Mouse (Mus musculus): Measurements from ENCODE around the gene Bicra.

The Bicra gene

DNA sequence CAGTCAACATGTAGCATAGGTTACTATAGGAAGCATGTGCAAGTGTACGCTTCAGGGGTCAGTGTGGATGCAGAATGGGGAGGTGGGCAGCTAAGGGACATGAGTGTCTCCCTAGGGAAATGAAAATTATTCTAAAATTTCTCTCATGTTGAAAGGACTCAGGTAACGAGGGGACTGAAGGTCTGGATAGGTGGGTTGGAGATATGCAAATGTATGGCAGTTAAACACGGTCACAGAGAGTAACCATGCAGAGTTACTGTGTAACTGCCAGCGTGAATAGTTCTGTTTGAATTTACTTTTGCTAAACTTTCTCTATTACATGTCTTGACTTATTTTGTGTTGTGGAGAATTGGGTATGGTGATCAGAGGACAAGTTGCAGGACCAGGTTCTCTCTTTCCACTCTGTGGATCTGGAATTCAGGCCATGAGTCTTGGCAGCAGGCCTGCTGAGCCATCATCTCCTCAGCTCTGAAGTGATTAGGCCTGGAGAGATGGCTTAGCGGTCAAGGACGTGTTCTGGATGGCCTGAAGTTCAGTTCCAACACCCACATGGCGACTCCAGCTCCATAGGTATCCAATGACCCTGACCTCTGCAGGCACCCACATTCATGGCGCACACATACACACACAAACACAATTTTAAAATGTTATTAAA, 33.1 kb downstream of the Bicra start:
- DNase-seq (ENCODE audit: low read depth, low spot score) = peak; percentile 77

DNA sequence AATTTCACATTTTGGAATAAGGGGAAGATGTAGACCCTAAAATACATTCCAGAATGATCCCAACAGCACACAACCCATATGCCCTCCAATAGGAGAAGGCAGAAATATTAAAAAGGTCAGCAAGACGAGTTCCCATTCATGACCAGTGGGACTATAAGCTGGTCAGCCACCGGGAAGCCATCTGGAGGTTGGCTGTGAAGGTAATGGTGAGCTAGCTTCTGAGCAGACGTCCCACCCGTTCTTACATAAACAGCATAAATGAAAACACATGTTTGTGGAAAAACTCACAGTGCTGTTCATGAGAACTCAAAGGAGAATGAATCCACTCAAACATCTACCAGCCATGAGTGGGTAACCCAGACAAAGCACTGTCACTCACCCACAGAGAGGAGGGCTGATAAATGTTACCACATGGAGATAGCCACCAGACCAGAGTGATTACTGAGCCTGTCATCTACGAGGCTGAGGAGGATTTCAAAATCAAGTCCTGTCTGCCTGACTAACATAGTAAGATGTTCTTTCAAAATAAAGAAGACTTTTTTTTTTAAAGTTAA, 33.9 kb downstream of the Bicra start:
- peak; percentile 59 for DNase-seq (ENCODE audit: low read depth, low spot score)

DNA sequence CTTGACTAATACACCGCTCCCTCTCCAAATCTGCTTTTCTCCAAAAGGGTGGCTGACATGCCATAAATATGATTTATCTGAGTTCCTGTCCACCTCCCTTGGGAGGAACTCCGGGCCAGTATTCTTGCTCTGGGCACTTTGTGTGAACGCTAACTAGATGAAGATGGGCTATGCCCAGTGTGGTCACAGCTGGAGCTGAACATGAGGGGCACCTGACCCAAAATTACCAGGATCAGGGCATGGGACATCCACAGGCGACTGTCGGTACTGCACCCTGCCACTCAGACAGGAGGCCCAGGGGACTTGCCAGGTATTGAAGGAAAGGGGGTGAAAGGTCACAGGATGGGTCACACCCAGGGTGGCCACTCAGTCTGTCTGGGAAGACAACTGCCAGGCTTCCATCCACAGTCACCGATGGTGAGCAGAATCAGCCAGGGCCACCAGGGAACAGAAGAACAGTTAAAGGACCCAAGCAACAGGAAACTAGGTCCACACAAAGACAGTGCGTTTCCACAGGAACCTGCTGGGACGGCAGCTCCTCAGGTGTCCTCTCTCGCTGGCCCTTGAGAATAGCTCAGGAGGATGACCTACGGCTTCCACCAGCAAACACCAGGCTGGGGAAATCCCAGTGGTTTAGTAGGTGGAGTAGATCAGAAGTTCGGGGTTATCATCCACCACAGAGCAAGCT, 35.0 kb downstream of the Bicra start:
- DNase-seq (ENCODE audit: low read depth, low spot score) = no peak

DNA sequence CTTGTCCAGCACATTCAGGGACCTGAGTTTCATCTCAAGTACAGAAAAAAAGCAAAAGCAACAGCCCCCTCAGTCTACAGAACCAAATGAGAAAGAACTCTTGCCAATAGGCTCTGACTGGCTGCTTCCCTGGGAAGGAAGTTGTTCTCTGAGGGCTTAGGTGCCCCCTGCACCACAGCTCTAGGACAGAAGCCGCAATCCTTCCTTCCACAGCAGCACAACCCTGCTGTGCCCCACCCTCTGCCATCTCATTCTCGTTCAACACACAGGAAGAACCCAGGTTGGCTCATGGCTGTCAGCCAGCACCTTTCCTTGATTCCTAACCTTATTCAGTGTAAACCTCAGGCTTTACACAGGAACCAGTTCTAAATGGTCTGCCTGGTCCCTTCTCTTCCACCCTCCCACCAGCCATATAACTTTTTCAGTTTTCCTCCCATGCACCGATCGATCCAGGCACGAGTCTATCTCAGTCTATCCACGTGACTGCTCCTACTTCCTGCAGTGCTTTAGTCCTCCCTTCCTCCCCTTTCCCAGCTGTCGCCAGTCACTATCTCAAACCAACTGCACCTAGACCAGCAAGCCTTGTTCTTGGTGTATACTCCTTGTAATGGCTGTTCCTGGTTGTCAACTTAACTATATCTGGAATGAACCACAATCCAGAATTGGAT, 36.2 kb downstream of the Bicra start:
- DNase-seq (ENCODE audit: low read depth, low spot score) = peak; percentile 45

- DNase-seq (ENCODE audit: low read depth, low spot score) = no peak
Measured at GRCm38 (mm10) chr7:16010649-16011048, 37.1 kb downstream of the Bicra start.

DNA sequence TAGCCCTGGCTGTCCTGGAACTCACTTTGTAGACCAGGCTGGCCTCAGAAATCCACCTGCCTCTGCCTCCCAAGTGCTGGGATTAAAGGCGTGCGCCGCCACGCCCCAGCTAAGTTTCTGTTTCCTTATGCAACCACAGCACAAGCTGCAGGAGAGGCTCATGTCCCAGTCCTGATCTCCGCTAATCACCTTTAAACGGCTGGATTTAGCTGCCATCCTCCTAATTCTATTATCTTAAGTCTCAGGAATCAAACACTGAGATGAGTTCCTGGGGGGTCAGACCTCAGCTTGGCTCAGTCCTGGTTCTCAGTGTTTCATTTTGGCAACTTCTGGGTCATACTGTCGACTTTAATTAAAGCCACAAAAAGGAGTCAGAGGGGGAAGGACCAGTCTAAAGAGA, 38.1 kb downstream of the Bicra start:
- no peak for DNase-seq (ENCODE audit: low read depth, low spot score)

- DNase-seq (ENCODE audit: low read depth, low spot score) = no peak
Measured at GRCm38 (mm10) chr7:16005020-16005419, 42.7 kb downstream of the Bicra start.

- peak; percentile 69 for DNase-seq (ENCODE audit: low read depth, low spot score)
Measured at GRCm38 (mm10) chr7:16004177-16004856, 43.4 kb downstream of the Bicra start.

GRCm38 (mm10) chr7:16003032-16003431, 44.7 kb downstream of the Bicra start:
- DNase-seq (ENCODE audit: low read depth, low spot score) = peak; percentile 44

- DNase-seq (ENCODE audit: low read depth, low spot score) = peak; percentile 90
Measured at GRCm38 (mm10) chr7:16002171-16002570, 45.5 kb downstream of the Bicra start.

DNA sequence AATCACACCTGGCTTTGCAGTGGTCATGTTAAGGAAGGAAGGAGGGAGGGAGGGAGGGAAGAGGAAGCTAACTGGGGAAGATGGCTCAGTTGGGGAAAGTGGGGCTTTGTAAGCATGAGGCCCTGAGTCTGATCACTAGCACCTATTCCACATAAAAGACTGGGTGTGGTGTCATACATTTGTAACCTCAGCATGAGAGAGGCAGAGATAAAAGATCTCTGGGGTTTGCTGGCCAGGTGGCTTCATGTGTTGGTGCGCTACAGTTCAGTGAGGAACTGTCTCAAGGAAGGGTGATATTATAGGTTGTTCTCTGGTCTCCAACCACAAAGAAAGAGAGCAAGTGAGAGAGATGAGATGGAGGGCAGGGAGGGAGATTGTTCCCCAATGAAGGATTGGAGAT, 46.0 kb downstream of the Bicra start:
- DNase-seq (ENCODE audit: low read depth, low spot score) = no peak

DNA sequence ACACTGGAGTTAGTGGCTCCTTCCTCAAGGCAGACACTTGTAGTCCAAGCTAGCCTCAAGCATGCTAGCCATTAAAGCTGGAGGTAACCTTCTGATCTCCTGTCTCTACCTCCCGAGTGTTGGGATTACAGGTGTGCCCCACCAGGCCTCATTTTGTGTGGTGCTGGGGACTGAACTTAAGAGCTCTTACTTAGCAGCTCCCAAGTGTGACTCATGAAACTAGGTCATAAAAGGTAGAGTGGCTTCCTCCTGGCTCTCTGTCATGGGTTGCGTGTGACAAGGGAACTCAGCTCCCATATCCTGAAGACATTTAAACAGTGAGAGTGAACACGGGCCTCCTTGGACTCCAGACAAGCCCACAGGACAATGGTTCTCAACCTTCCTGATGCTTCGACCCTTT, 53.9 kb downstream of the Bicra start:
- no peak for DNase-seq (ENCODE audit: low read depth, low spot score)

DNA sequence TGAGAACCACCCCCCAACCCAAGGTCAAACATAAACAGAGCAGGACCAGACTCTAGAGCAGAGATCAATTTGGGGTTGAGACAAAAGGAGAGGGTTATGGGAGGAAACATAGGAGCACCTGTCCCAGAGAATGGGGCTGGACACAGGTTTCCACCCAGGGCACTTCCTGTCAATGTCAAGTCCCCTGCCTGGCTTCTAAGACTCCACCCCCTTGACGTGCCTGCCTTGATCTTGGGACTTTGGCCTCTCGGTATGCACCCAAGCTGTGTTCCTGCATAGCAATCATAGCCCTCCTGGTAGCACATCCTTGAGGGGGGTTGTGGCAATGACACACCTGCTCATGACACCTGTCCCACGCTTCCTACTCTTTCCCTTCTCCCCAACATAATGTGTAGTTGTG, 54.6 kb downstream of the Bicra start:
- no peak for DNase-seq (ENCODE audit: low read depth, low spot score)

GRCm38 (mm10) chr7:15991764-15992163, 56.0 kb downstream of the Bicra start:
- no peak for DNase-seq (ENCODE audit: low read depth, low spot score)

DNA sequence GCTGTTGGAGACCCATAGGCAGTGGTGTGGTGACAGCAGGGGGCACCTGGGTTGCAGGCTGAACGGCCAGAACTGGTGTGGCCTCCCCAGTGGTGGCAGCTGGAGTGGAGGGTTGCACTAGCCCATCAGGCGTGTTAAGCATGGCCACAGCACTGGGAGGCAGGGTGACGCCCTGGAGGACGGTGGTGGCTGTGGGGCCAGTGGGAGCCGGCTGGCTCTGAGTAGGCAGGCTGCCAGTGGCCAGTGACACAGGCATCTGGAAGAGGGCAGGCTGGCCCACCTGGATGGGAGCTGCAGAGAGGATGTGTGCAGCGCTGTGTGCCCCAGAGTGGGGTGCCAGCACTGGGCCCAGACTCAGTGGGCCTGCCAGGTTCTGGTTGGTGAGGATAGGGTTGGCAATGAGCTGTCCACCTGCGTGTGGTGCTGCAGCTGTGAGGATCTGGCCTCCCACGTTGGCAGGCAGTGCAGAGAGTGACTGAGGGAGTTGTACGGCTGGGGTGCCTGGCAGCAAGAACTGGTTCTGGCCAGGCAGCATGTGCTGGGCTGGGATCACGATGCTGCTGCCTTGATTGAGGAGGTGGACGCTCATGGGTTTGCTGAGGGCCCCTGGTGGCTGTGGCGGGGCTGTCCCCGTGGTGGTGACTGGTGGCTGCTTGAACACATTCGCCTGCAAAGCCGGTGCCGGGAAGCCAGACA, 59.9 kb downstream of the Bicra start:
- peak; percentile 66 for DNase-seq (ENCODE audit: low read depth, low spot score)

GRCm38 (mm10) chr7:15982729-15983407, 64.9 kb downstream of the Bicra start:
- DNase-seq (ENCODE audit: low read depth, low spot score) = peak; percentile 80

GRCm38 (mm10) chr7:15981538-15981937, 66.2 kb downstream of the Bicra start:
- DNase-seq (ENCODE audit: low read depth, low spot score) = peak; percentile 53

DNA sequence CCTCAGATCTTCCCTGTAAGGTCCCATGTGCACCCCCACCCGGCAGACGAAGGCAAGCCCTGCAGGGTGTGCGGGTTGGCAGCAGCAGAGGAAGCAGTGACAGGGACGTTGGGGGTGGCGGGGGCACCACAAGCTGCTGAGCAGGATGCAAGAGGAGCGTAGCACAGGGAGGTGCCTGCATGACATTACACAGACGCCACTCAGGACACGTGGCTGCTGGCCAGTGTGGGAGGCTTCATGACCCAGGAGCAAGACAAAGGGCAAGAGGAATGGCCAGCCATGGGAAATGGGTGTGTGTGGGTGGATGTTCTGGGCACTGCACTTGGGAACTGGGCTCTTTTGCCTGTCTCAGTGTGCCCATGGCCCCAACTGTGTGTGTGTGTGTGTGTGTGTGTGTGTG, 67.5 kb downstream of the Bicra start:
- peak; percentile 83 for DNase-seq (ENCODE audit: low read depth, low spot score)

GRCm38 (mm10) chr7:15975904-15976303, 71.8 kb downstream of the Bicra start:
- peak; percentile 76 for DNase-seq (ENCODE audit: low read depth, low spot score)

DNA sequence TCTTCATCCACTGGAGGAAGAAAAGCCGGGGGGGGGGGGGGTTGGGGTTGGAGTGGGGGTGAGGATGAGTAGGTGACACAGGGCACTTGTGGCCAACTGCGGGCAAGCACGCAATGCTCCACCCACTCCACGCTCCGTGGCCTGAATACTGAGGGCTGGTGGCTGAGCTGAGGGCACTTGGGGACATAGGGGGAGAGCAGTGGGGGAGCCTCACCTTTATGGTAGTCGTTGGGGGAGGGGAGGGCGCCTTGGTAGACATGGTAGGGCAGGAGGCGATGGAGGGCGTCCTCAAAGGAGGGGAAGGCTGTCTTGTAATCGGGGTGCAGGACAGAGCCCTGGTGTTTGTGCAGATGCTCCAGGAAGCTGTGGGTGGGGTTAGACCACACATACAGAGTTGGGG, 72.3 kb downstream of the Bicra start:
- DNase-seq (ENCODE audit: low read depth, low spot score) = no peak

GRCm38 (mm10) chr7:15974712-15975111, 73.0 kb downstream of the Bicra start:
- DNase-seq (ENCODE audit: low read depth, low spot score) = peak; percentile 69
